Comparison of ENCODE assay signal across 8 mouse cellular contexts in genomic region chr2:118861454-118862339, GRCm38 (mm10). TPM values are rescaled to one million over a fixed set of nuclear protein-coding genes. Genes with fewer than 3 reads are reported as not detected.
A peak's percentile ranks its signal among the peaks of the same experiment; 100 is the strongest.
DNase-seq lines count a peak whose midpoint lies in the region; ATAC-seq and TF ChIP-seq lines count a peak whose summit lies in the region.

Gene Ivd, plus strand, starts transcription at chr2:118861954.

- H3K4me3 ChIP-seq in MEL (ENCODE audit: control insufficient read depth in 1 of 2, insufficient read depth in 1 of 2, low read depth in 2 of 2, low read length in 2 of 2): peak within 1 kb of the TSS; percentile 86 to 93
- H3K4me3 ChIP-seq in cerebellum, adult 2 months (replicated peaks; ENCODE audit: insufficient read depth, low read depth, low read length): peak within 1 kb of the TSS; percentile 71
- peak within 1 kb of the TSS; percentile 50 for H3K4me3 ChIP-seq in forebrain, postnatal 0 days (ENCODE audit: low read depth, low read length)
- peak within 1 kb of the TSS; percentile 64 for H3K4me3 ChIP-seq in lung, embryonic 15.5 days

- no peaks in the 10 kb centered on the region; a peak in 1 of 4 replicates for H3K36me3 ChIP-seq in MEL (ENCODE audit: control insufficient read depth in 1 of 2, insufficient read depth in 2 of 2, low read length in 2 of 2)
- H3K36me3 ChIP-seq in forebrain, postnatal 0 days (ENCODE audit: insufficient read depth): no peaks in the 10 kb centered on the region
- no peaks in the 10 kb centered on the region for H3K36me3 ChIP-seq in lung, embryonic 15.5 days

- H3K27me3 ChIP-seq in MEL (ENCODE audit: control insufficient read depth in 1 of 2, insufficient read depth in 2 of 2, low read length in 2 of 2): no peaks in the 10 kb centered on the region
- no peaks in the 10 kb centered on the region for H3K27me3 ChIP-seq in cerebellum, adult 2 months (ENCODE audit: control insufficient read depth, insufficient read depth, low read length)
- no peaks in the 10 kb centered on the region for H3K27me3 ChIP-seq in forebrain, postnatal 0 days (ENCODE audit: insufficient read depth, low read length)
- no peaks in the 10 kb centered on the region for H3K27me3 ChIP-seq in lung, embryonic 15.5 days

- H3K4me2 ChIP-seq in forebrain, postnatal 0 days (ENCODE audit: low read depth): peak within 1 kb of the TSS; percentile 79
- H3K4me2 ChIP-seq in lung, embryonic 15.5 days: peak within 1 kb of the TSS; percentile 78

- ATAC-seq in forebrain, postnatal 0 days: peak; percentile 100
- ATAC-seq in lung, embryonic 15.5 days (ENCODE audit: borderline replicate concordance, extremely low read depth, low FRiP score, low TSS enrichment): peak; percentile 99

- H3K9ac ChIP-seq in MEL (ENCODE audit: control insufficient read depth, low read depth, low read length, poor library complexity, severe bottlenecking): peak within 1 kb of the TSS; percentile 77
- peak within 1 kb of the TSS; percentile 62 for H3K9ac ChIP-seq in forebrain, postnatal 0 days
- H3K9ac ChIP-seq in lung, embryonic 15.5 days: peak within 1 kb of the TSS; percentile 58

- peaks cover 3% of the 10 kb centered on the region; the same call in 1 of the 2 replicates for H3K79me2 ChIP-seq in MEL (ENCODE audit: control insufficient read depth, insufficient read depth, low read length, poor library complexity)

- no peaks in the 10 kb centered on the region for H3K9me3 ChIP-seq in MEL (replicated peaks; ENCODE audit: insufficient read depth, low read length)
- H3K9me3 ChIP-seq in forebrain, postnatal 0 days (ENCODE audit: low read length): no peaks in the 10 kb centered on the region
- H3K9me3 ChIP-seq in lung, embryonic 15.5 days: no peaks in the 10 kb centered on the region

- 0 out of 2 replicates have a peak within 1 kb of the TSS, but pooled peaks have one; percentile 39 for H3K27ac ChIP-seq in MEL (ENCODE audit: control insufficient read depth, low read depth, low read length)
- peak within 1 kb of the TSS; percentile 27 for H3K27ac ChIP-seq in cerebellum, adult 2 months (ENCODE audit: insufficient read depth, low read length)
- H3K27ac ChIP-seq in forebrain, postnatal 0 days (ENCODE audit: low read depth, low read length): peak within 1 kb of the TSS; percentile 37; the same call in 1 of the 2 replicates
- peak within 1 kb of the TSS; percentile 62; the same call in 1 of the 2 replicates for H3K27ac ChIP-seq in lung, embryonic 15.5 days

- H3K4me1 ChIP-seq in MEL (ENCODE audit: control insufficient read depth in 1 of 2, insufficient read depth in 2 of 2, low read length in 2 of 2): peaks cover 0 to 5% of the 10 kb centered on the region in 2 experiments; a peak in 2 of 4 replicates
- H3K4me1 ChIP-seq in cerebellum, adult 2 months (ENCODE audit: control insufficient read depth, insufficient read depth, low read length): no peaks in the 10 kb centered on the region
- peaks cover 9% of the 10 kb centered on the region for H3K4me1 ChIP-seq in forebrain, postnatal 0 days (ENCODE audit: insufficient read depth)
- peaks cover 7% of the 10 kb centered on the region; the same call in 1 of the 2 replicates for H3K4me1 ChIP-seq in lung, embryonic 15.5 days

- no peak for TF ChIP-seq RAD21 in MEL (IDR thresholded peaks at IDR 0.05; ENCODE audit: low read depth, low read length)

- peak; percentile 73 to 87; a peak in 3 of 4 replicates for TF ChIP-seq POLR2A in MEL (IDR thresholded peaks at IDR 0.05; ENCODE audit: control insufficient read depth in 1 of 2, insufficient read depth in 1 of 2, low read depth in 1 of 2, low read length in 2 of 2, poor library complexity in 1 of 2)
- TF ChIP-seq POLR2A in cerebellum, adult 2 months (IDR thresholded peaks at IDR 0.05; ENCODE audit: borderline replicate concordance, insufficient read depth, low read length): peak; percentile 94

- no peak for TF ChIP-seq CTCF in MEL (IDR thresholded peaks at IDR 0.05 in 2 of 3, conservative IDR thresholded peaks at IDR 0.05 in 1 of 3; ENCODE audit: control insufficient read depth in 1 of 3, insufficient read depth in 1 of 3, low read depth in 2 of 3, low read length in 3 of 3, poor library complexity in 1 of 3, severe bottlenecking in 1 of 3)
- no peak for TF ChIP-seq CTCF in cerebellum, adult 2 months (IDR thresholded peaks at IDR 0.05; ENCODE audit: borderline replicate concordance, insufficient read depth, low read depth, low read length)
- TF ChIP-seq CTCF in forebrain, postnatal 0 days (IDR thresholded peaks at IDR 0.05; ENCODE audit: low read depth): no peak

- peak; percentile 99 for DNase-seq in MEL (ENCODE audit: low read depth, low spot score)
- peak; percentile 91 to 97 for DNase-seq in cerebellum, adult 2 months
- DNase-seq in forebrain, postnatal 0 days: peak; percentile 94
- DNase-seq in heart, postnatal 4 days: peak; percentile 90
- DNase-seq in layer of hippocampus, adult 8-10 months (ENCODE audit: low spot score in 2 of 2): peak; percentile 94 to 95
- DNase-seq in ovary, adult 18-20 months (ENCODE audit: low spot score): peak; percentile 93
- peak; percentile 96 for DNase-seq in thymus, postnatal 0 days (ENCODE audit: low spot score)

- TF ChIP-seq EP300 in MEL (IDR thresholded peaks at IDR 0.05; ENCODE audit: low read depth in 1 of 2, low read length in 2 of 2): 0 out of 4 replicates have a peak, but pooled peaks of 1 of the 2 experiments have one; percentile 20

- under 1% methylated on average over 34 of the region's 34 CpGs for WGBS in cerebellum, adult 2 months
- WGBS in forebrain, postnatal 0 days: under 1% methylated on average over 34 of the region's 34 CpGs
- WGBS in lung, embryonic 15.5 days: under 1% methylated on average over 34 of the region's 34 CpGs

TF ChIP-seq in MEL, 35 proteins besides CTCF, POLR2A, EP300 and RAD21 (continues in another document):
- TF ChIP-seq CHD2 (IDR thresholded peaks at IDR 0.05; ENCODE audit: low read length) (peak; percentile 77), USF1 (IDR thresholded peaks at IDR 0.05; ENCODE audit: low read depth, low read length) (no peak), MAZ (IDR thresholded peaks at IDR 0.05; ENCODE audit: low read depth, low read length) (no peak), ZMIZ1 (IDR thresholded peaks at IDR 0.05; ENCODE audit: low read depth, low read length) (no peak), GATA1 (IDR thresholded peaks at IDR 0.05; ENCODE audit: low read depth, low read length) (no peak), MAX (IDR thresholded peaks at IDR 0.05; ENCODE audit: low read length) (peak; percentile 35; the same call in 1 of the 2 replicates), TBP (IDR thresholded peaks at IDR 0.05; ENCODE audit: low read depth, low read length) (peak; percentile 24; the same call in 1 of the 2 replicates), ELF1 (IDR thresholded peaks at IDR 0.05; ENCODE audit: low read depth, low read length) (no peak), SMC3 (IDR thresholded peaks at IDR 0.05; ENCODE audit: low read depth, low read length) (no peak), ETS1 (IDR thresholded peaks at IDR 0.05; ENCODE audit: low read depth, low read length) (peak; percentile 39; the same call in 1 of the 2 replicates), UBTF (IDR thresholded peaks at IDR 0.05; ENCODE audit: borderline replicate concordance, insufficient read depth, low read depth, low read length) (no peak), MAFK (IDR thresholded peaks at IDR 0.05; ENCODE audit: borderline replicate concordance, low read depth, low read length) (no peak), MXI1 (IDR thresholded peaks at IDR 0.05; ENCODE audit: low read depth, low read length) (peak; percentile 18; the same call in 1 of the 2 replicates), JUND (IDR thresholded peaks at IDR 0.05; ENCODE audit: low read depth, low read length) (no peak), HCFC1 (IDR thresholded peaks at IDR 0.05; ENCODE audit: low read depth, low read length) (peak; percentile 69; the same call in 1 of the 2 replicates), NELFE (IDR thresholded peaks at IDR 0.05; ENCODE audit: low read depth, low read length) (peak; percentile 71), ZC3H11A (IDR thresholded peaks at IDR 0.05; ENCODE audit: low read depth, low read length) (no peak), BHLHE40 (IDR thresholded peaks at IDR 0.05; ENCODE audit: borderline replicate concordance, low read depth, low read length) (0 out of 2 replicates have a peak, but pooled peaks have one; percentile 9), POLR2AphosphoS2 (IDR thresholded peaks at IDR 0.05; ENCODE audit: low read length) (peak; percentile 67; the same call in 1 of the 2 replicates), SIN3A (IDR thresholded peaks at IDR 0.05; ENCODE audit: low read length) (peak; percentile 71; the same call in 1 of the 2 replicates), ZNF384 (IDR thresholded peaks at IDR 0.05; ENCODE audit: low read depth, low read length) (no peak), GABPA (IDR thresholded peaks at IDR 0.05; ENCODE audit: low read depth, low read length) (no peak), KAT2A (conservative IDR thresholded peaks at IDR 0.05; ENCODE audit: low read depth, low read length) (no peak), MEF2A (IDR thresholded peaks at IDR 0.05; ENCODE audit: extremely low read depth, insufficient replicate concordance, low read depth, low read length, poor library complexity, severe bottlenecking) (no peak), USF2 (IDR thresholded peaks at IDR 0.05; ENCODE audit: borderline replicate concordance in 1 of 2, insufficient read depth in 1 of 2, low read depth in 1 of 2, low read length in 2 of 2) (no peak), TCF12 (IDR thresholded peaks at IDR 0.05; ENCODE audit: low read depth, low read length) (peak; percentile 32; the same call in 1 of the 2 replicates), CHD1 (IDR thresholded peaks at IDR 0.05; ENCODE audit: low read depth, low read length) (no peak), MYC (IDR thresholded peaks at IDR 0.05; ENCODE audit: low read depth, low read length) (no peak), NRF1 (IDR thresholded peaks at IDR 0.05; ENCODE audit: insufficient read depth, low read depth, low read length, poor library complexity, severe bottlenecking) (no peak)

RNA-seq across cellular contexts. Expression of gene Ivd, which starts in this region (rescaled TPM):
- 17.1 and 21.2 TPM in 2 replicates for total RNA-seq in MEL (2012; rRNA removed)
- 10 to 100 TPM in 1 of 2 experiments, not detected in 1; 33.4 TPM for polyA plus RNA-seq in MEL (2012; ENCODE audit: insufficient read depth in 1 of 2, insufficient read length in 2 of 2, low read depth in 1 of 2, low replicate concordance in 2 of 2, missing spikeins in 1 of 2)
- polyA plus RNA-seq in cerebellum, adult 2 months (2012; rRNA removed): 128 and 134 TPM in 2 replicates
- total RNA-seq in forebrain, postnatal 0 days (2014; rRNA removed): 49.0 and 50.5 TPM in 2 replicates
- 42.9 and 45.8 TPM in 2 replicates for polyA plus RNA-seq in forebrain, postnatal 0 days (2015; fragmentation: Nextera tagmentation; extraction: Ambion mirVana)
- total RNA-seq in heart, postnatal 4 days (2021): 10 to 100 TPM; 92.0 to 92.6 TPM
- 100 to 1,000 TPM in 3 of 4 experiments, 10 to 100 TPM in 1; 98.7 to 127 (median 107) TPM for total RNA-seq in layer of hippocampus, adult 8-10 months (2022)
- polyA plus RNA-seq in lung, embryonic 15.5 days (2015; fragmentation: Nextera tagmentation; extraction: Ambion mirVana): 76.1 and 86.2 TPM in 2 replicates
- 33.7 and 47.5 TPM in 2 replicates for polyA plus RNA-seq in thymus, postnatal 0 days (2015; fragmentation: Nextera tagmentation; extraction: Ambion mirVana)

Comparison
In these comparisons a context has a peak if more than half of its experiments do, and no peak if none do; other contexts are left out.
1. Peak in every context shown above with its lines: DNase-seq, ATAC-seq, H3K4me3 ChIP-seq and H3K27ac ChIP-seq.